Mouse (Mus musculus): ENCODE data around the gene Itpripl1.
"Not testable (repeated sequence)": the region's sequence is repeated elsewhere in the genome, so short reads cannot be mapped to it uniquely, and the experiment has no call there.

Gene Itpripl1

GRCm38 (mm10) chr2:127090151-127090550 is 53.1 kb downstream of the Itpripl1 start:
- not testable (repeated sequence) for DNase-seq (ENCODE audit: low read depth, low spot score)
